Mouse (Mus musculus) heart, embryonic 16.5 days (tissue): Measurements from ENCODE around the gene Hcn1. TPM values are rescaled to one million over a fixed set of nuclear protein-coding genes. Genes with fewer than 3 reads are reported as not detected.
A peak's percentile ranks its signal among the peaks of the same experiment; 100 is the strongest.

ENCODE experiments used
- ATAC-seq: fragments of 200-750 bp; cut with Nextera tagmentation; replicated peaks from 2 replicates; pipeline ENCODE4 v1.8.0; 2017; ENCODE audit warnings: moderate number of reproducible peaks; ENCODE audit not compliant: insufficient read depth, low FRiP score; ENCODE audit errors: extremely low read depth
- H3K27ac ChIP-seq: fragments of 300-500 bp; sonication (generic); 2 replicates; pipeline ENCODE4 v1.5.1; 2014; ENCODE audit warnings: mild to moderate bottlenecking, low read length, control low read depth, moderate library complexity
- H3K27me3 ChIP-seq: fragments of 300-500 bp; sonication (generic); 2 replicates; pipeline ENCODE4 v1.6.1; 2014; ENCODE audit warnings: low read length, mixed read lengths; ENCODE audit not compliant: control insufficient read depth, insufficient read depth
- H3K36me3 ChIP-seq: fragments of 300-500 bp; sonication (generic); 2 replicates; pipeline ENCODE4 v1.6.1; 2014; ENCODE audit not compliant: control insufficient read depth, insufficient read depth
- H3K4me1 ChIP-seq: fragments of 300-500 bp; sonication (generic); 2 replicates; pipeline ENCODE4 v1.6.1; 2014; ENCODE audit warnings: low read length, mixed read lengths; ENCODE audit not compliant: control insufficient read depth, insufficient read depth
- H3K4me2 ChIP-seq: fragments of 300-500 bp; sonication (generic); 2 replicates; pipeline ENCODE4 v1.6.1; 2014; ENCODE audit warnings: low read depth, mild to moderate bottlenecking, control low read depth, low read length
- H3K4me3 ChIP-seq: fragments of 300-500 bp; sonication (generic); 2 replicates; pipeline ENCODE4 v1.5.1; 2014; ENCODE audit warnings: mild to moderate bottlenecking, control low read depth, low read length
- H3K9ac ChIP-seq: fragments of 300-500 bp; sonication (generic); 2 replicates; pipeline ENCODE4 v1.6.1; 2014; ENCODE audit warnings: low read length, control low read depth
- H3K9me3 ChIP-seq: fragments of 300-500 bp; sonication (generic); replicated peaks from 2 replicates; pipeline ENCODE4 v1.6.1; 2016; ENCODE audit warnings: low read length; ENCODE audit not compliant: control insufficient read depth
- WGBS: fragments of 180-500 bp; shearing (Covaris S2); extraction: QIAGEN DNeasy Blood & Tissue Kit; methylation state at CpG from one replicate; pipeline ENCODE4 v1.1.7; 2014; 5-methylcytosine and 5-hydroxymethylcytosine counted together
- polyA plus RNA-seq: library from polyadenylated mRNA; unstranded; fragments of >200 nt; fragmentation: Nextera tagmentation; extraction: Ambion mirVana; gene quantifications from 2 replicates; pipeline ENCODE4 v1.2.1, GENCODE M21; 2015

Hcn1 gene
- 0.02 and 0.03 TPM in 2 replicates for polyA plus RNA-seq

- H3K36me3 ChIP-seq, result no peaks in the 10 kb centered on the region
These were observed at the start of gene Hcn1 for GRCm38 (mm10) chr13:117602181-117602580. TSS of gene Hcn1 (plus strand) at chr13:117602320.

GRCm38 (mm10) chr13:117567251-117567650, 34.9 kb upstream of the Hcn1 start:
- peak; percentile 82 for ATAC-seq
- no peaks in the 10 kb centered on the region for H3K27me3 ChIP-seq
- peaks cover 2% of the 10 kb centered on the region; the same call in 1 of the 2 replicates for H3K9me3 ChIP-seq
- 0 out of 2 replicates have a peak overlapping the region, but pooled peaks have one; percentile 4 for H3K4me3 ChIP-seq
- H3K9ac ChIP-seq, result no peak overlapping the region
- WGBS, result 27% methylated on average over 8 of the region's 8 CpGs
- H3K4me1 ChIP-seq, result no peaks in the 10 kb centered on the region
- peak overlapping the region; percentile 53 for H3K4me2 ChIP-seq
- H3K27ac ChIP-seq, result no peak overlapping the region
- no peaks in the 10 kb centered on the region for H3K36me3 ChIP-seq

More at GRCm38 (mm10) chr13:117602181-117602580, at the start of gene Hcn1:
- H3K4me1 ChIP-seq, result peaks cover 15% of the 10 kb centered on the region
- peak within 1 kb of the TSS; percentile 90 for H3K4me2 ChIP-seq
- peak; percentile 94 for ATAC-seq
- under 1% methylated on average over 45 of the region's 45 CpGs for WGBS
- peak within 1 kb of the TSS; percentile 60 for H3K4me3 ChIP-seq
- H3K27me3 ChIP-seq, result peaks cover 23% of the 10 kb centered on the region
- H3K9ac ChIP-seq, result 0 out of 2 replicates have a peak within 1 kb of the TSS, but pooled peaks have one; percentile 21
- no peaks in the 10 kb centered on the region for H3K9me3 ChIP-seq
- H3K27ac ChIP-seq, result no peak within 1 kb of the TSS

DNA sequence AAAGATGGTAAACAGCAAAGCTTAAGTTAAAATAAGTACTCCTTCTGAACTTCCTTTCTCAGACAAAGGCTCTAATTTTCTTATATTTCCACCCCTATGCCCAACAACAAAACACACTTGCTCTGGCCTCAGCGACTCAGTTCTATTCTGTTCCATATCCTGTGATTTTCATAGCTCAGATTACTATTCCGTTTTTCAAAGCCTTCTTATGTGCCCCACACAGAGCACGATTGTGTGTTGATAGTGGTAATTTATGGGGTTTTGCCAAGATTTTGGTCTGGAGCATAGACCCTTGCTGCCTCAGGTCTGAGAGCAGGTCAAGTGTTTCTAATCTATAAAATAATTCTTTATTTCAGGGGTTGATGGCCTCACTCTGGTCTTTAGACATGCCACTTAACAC, 30.4 kb upstream of the Hcn1 start:
- Histone ChIP-seq H3K27me3 (no peaks in the 10 kb centered on the region), H3K4me3 (no peak overlapping the region), H3K36me3 (no peaks in the 10 kb centered on the region), H3K4me2 (no peak overlapping the region), H3K27ac (no peak overlapping the region), H3K9ac (no peak overlapping the region), H3K9me3 (no peaks in the 10 kb centered on the region; the same call in 1 of the 2 replicates), H3K4me1 (no peaks in the 10 kb centered on the region)
- WGBS, result 43% methylated on average over 3 of the region's 3 CpGs
- ATAC-seq, result no peak

DNA sequence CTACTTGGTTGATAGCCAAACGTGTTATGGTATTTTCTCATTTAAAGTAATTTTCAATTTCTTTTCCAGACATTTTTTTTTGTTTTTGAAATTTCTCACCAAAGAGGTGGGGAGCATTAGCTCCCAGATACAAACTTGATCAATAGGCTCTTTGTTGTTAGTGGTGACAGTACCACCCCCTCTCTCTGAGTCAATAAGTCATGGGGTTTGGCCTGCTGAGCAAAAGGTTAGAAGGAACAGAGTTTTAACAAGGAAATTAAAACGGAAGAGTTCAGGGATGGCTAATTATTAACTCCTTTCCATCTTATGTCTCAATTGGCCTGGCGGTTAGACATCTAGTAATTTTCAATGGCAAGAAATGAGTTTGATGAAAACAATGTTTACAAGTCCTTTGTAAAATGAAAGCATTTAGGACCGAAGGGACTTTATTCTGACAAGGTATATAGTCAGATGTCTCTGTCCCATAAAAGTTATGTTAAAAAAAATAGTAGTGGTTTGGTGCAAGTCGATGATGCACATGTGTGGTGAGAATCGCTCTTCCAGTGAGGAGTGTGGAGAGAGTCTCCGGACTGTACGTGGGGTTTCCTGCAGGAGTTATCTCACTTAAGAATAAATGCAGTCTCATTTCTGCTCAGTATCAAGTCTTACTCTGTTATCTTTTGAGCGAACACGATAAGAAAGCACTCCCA, 7.5 kb upstream of the Hcn1 start:
- WGBS, result 57% methylated on average over 10 of the region's 10 CpGs
- no peak for ATAC-seq
- no peak overlapping the region for H3K27ac ChIP-seq
- H3K27me3 ChIP-seq, result no peaks in the 10 kb centered on the region
- no peak overlapping the region for H3K9ac ChIP-seq
- no peak overlapping the region for H3K4me3 ChIP-seq
- no peak overlapping the region for H3K4me2 ChIP-seq
- no peaks in the 10 kb centered on the region for H3K4me1 ChIP-seq
- no peaks in the 10 kb centered on the region for H3K9me3 ChIP-seq
- no peaks in the 10 kb centered on the region for H3K36me3 ChIP-seq

- 44% methylated on average over 3 of the region's 3 CpGs for WGBS
- Histone ChIP-seq H3K27me3 (no peaks in the 10 kb centered on the region), H3K9me3 (no peaks in the 10 kb centered on the region), H3K4me2 (no peak overlapping the region), H3K27ac (no peak overlapping the region), H3K36me3 (no peaks in the 10 kb centered on the region), H3K4me1 (no peaks in the 10 kb centered on the region), H3K4me3 (no peak overlapping the region), H3K9ac (no peak overlapping the region)
- no peak for ATAC-seq
These were observed 7.0 kb upstream of the Hcn1 start for GRCm38 (mm10) chr13:117595183-117595532.

- peak overlapping the region; percentile 90 for H3K4me2 ChIP-seq
- no peaks in the 10 kb centered on the region for H3K9me3 ChIP-seq
- no peak overlapping the region for H3K4me3 ChIP-seq
- H3K27ac ChIP-seq, result no peak overlapping the region
- no peak overlapping the region for H3K9ac ChIP-seq
- WGBS, result 23% methylated on average over 9 of the region's 9 CpGs
- H3K4me1 ChIP-seq, result peaks cover 15% of the 10 kb centered on the region
- peaks cover 23% of the 10 kb centered on the region for H3K27me3 ChIP-seq
- ATAC-seq, result no peak
- H3K36me3 ChIP-seq, result no peaks in the 10 kb centered on the region
These were observed 672 bp upstream of the Hcn1 start for GRCm38 (mm10) chr13:117601331-117601965.

GRCm38 (mm10) chr13:117602617-117603358, 668 bp downstream of the Hcn1 start:
- Histone ChIP-seq H3K36me3 (no peaks in the 10 kb centered on the region), H3K9me3 (no peaks in the 10 kb centered on the region), H3K27me3 (peaks cover 23% of the 10 kb centered on the region), H3K4me2 (peak overlapping the region; percentile 90), H3K9ac (0 out of 2 replicates have a peak overlapping the region, but pooled peaks have one; percentile 21), H3K27ac (no peak overlapping the region), H3K4me3 (peak overlapping the region; percentile 60), H3K4me1 (peaks cover 15% of the 10 kb centered on the region)
- 0 out of 2 replicates have a peak, but pooled peaks have one; percentile 3 for ATAC-seq
- 1% methylated on average over 58 of the region's 62 CpGs for WGBS

GRCm38 (mm10) chr13:117603421-117603820, 1.3 kb downstream of the Hcn1 start:
- Histone ChIP-seq H3K27ac (no peak overlapping the region), H3K4me3 (no peak overlapping the region), H3K36me3 (no peaks in the 10 kb centered on the region), H3K27me3 (peaks cover 23% of the 10 kb centered on the region), H3K4me1 (peaks cover 15% of the 10 kb centered on the region), H3K9me3 (no peaks in the 10 kb centered on the region), H3K4me2 (peak overlapping the region; percentile 90; the same call in 1 of the 2 replicates), H3K9ac (no peak overlapping the region)
- 17% methylated on average over 11 of the region's 11 CpGs for WGBS
- ATAC-seq, result no peak
